Mouse (Mus musculus): Measurements from ENCODE around the gene Tas2r102.

Gene Tas2r102

DNA sequence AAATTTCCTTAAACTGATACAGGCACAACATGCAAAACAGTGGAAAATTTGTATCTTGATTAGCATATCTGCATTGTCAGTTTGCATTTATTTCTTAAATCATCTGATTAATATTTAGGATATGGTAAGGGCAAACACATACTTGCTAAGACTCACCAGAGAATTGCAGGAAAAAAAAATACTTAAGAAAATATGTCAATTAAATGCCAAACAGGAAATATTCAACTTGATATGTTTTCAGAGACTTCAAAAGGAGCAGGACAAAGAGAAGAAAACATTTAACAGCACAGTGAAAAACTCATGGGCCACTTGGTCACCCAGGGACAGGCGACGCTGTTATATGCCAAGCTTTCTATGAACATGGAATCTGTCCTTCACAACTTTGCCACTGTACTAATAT is at the start of gene Tas2r102:
Tas2r102 (plus strand) TSS at position 301 of the 400 bp plus-strand sequence.
- DNase-seq (ENCODE audit: low spot score), result no peak

GRCm38 (mm10) chr6:132737935-132738334 is 24.0 kb upstream of the Tas2r102 start, which contains the start of gene Tas2r115:
Gene Tas2r115 (minus strand): TSS chr6:132738035.
- no peak for DNase-seq (ENCODE audit: low spot score)

DNA sequence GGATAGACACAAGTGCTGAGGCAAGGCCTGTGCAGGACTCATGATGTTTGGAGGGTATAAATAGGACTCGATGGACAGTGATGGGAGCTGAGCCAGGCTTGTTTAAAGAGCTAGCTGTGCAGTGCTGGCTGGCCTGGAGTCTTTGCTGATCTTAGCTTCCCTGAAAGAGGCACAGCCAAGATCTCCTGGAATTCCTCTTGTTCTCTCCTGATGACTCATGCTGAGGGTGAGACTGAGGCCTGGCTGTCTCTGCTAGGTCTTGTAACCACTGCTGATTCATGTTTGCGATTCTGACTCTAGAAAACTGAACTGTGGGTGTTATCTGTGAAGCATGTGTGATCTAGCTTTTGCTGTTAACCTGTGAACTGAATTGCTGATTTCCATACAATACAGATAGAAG is 11.7 kb upstream of the Tas2r102 start:
- no peak for DNase-seq (ENCODE audit: low spot score)

GRCm38 (mm10) chr6:132754430-132754829 is 7.5 kb upstream of the Tas2r102 start, which contains the start of gene Tas2r124:
Gene Tas2r124 (plus strand): TSS chr6:132754730.
- no peak for DNase-seq (ENCODE audit: low spot score)

DNA sequence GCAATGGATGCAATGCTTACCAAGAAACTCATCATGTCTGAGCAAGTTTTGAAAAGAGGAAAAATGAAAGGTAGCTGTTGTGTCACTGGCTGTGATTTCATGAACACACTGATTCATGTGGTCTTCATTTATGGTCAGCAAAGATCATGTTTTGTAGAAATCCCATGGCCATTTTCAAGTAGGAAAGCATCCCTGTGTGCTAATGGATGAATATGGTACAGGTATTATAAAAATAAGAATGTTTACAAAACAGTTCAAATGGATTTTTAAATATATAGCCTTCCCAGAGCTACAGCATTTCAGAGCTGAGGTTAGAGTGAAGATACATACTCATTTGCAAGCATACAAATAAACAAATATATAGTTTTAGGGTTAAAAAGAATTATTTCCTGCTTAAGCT is 16.1 kb downstream of the Tas2r102 start, which contains the start of gene Tas2r136:
Tas2r136 (minus strand) TSS at position 101 of the 400 bp plus-strand sequence.
- no peak for DNase-seq (ENCODE audit: low spot score)

DNA sequence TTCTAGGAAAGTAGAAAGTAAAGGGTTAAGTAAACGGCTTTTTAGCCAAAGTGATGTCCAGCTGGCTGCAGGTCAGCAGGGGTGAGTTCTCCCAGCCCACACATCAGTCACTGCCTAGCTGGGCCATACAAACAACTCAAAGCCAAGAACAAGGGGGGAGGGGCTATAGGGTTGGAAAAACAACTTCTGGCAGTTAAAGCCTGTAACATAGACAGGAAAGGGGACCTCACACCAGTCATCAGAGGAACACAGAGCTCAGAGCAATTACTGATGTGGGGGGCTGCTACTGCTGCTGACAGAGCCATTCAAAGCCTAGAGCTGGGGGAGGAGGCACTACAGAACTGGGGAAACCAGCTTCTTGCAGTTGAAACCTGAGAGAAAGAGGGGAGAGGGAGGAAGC is 33.5 kb downstream of the Tas2r102 start:
- DNase-seq (ENCODE audit: low spot score), result peak; percentile 70

- DNase-seq (ENCODE audit: low spot score), result no peak
Measured at GRCm38 (mm10) chr6:132802518-132802917, 40.6 kb downstream of the Tas2r102 start, which contains the start of gene Tas2r117. Gene Tas2r117 (plus strand): TSS chr6:132802818.

Measured in embryo, embryonic 10 days (tissue).